ENCODE assay signal across 13 mouse cellular contexts in genomic region chr9:44255136-44255521, GRCm38 (mm10). TPM values are rescaled to one million over a fixed set of nuclear protein-coding genes. Genes with fewer than 3 reads are reported as not detected.
DNase-seq lines count a peak whose midpoint lies in the region; ATAC-seq lines count a peak whose summit lies in the region.
"Had no signal": no experiment of that assay in that cellular context is flagged by ENCODE, and none has a peak within 500 bp of the region (broad histone marks: within the 10 kb centered on the region; RNA-seq: fewer than 3 reads in every experiment).

No protein-coding gene starts in this region.

- H3K27ac ChIP-seq in forebrain, embryonic 14.5 days (ENCODE audit: low read depth, low read length): peak overlapping the region; percentile 85
- H3K27ac ChIP-seq in limb, embryonic 11.5 days (replicated peaks; ENCODE audit: low read depth, low read length): peak overlapping the region; percentile 76; the same call in 1 of the 2 replicates
- peak overlapping the region; percentile 76 for H3K27ac ChIP-seq in neural tube, embryonic 15.5 days (replicated peaks)
- H3K27ac ChIP-seq: heart, embryonic 10.5 days had no signal

- no peaks in the 10 kb centered on the region for H3K9me3 ChIP-seq in megakaryocyte, embryonic 14.5 days
- no peaks in the 10 kb centered on the region for H3K9me3 ChIP-seq in forebrain, embryonic 14.5 days (replicated peaks; ENCODE audit: control insufficient read depth, low read length)
- H3K9me3 ChIP-seq in limb, embryonic 11.5 days (ENCODE audit: control insufficient read depth, low read length): no peaks in the 10 kb centered on the region
- no peaks in the 10 kb centered on the region for H3K9me3 ChIP-seq in neural tube, embryonic 15.5 days (replicated peaks)
- H3K9me3 ChIP-seq: heart, embryonic 10.5 days had no signal

- H3K4me1 ChIP-seq in megakaryocyte, embryonic 14.5 days: peaks cover 68% of the 10 kb centered on the region
- H3K4me1 ChIP-seq in forebrain, embryonic 14.5 days (ENCODE audit: control insufficient read depth, insufficient read depth, low read length): peaks cover 27% of the 10 kb centered on the region
- peaks cover 15% of the 10 kb centered on the region for H3K4me1 ChIP-seq in limb, embryonic 11.5 days (ENCODE audit: control insufficient read depth, insufficient read depth, low read length)
- peaks cover 34% of the 10 kb centered on the region for H3K4me1 ChIP-seq in neural tube, embryonic 15.5 days

- H3K9ac ChIP-seq in forebrain, embryonic 14.5 days (ENCODE audit: low read length): no peak overlapping the region
- no peak overlapping the region for H3K9ac ChIP-seq in limb, embryonic 11.5 days (ENCODE audit: low read length)
- H3K9ac ChIP-seq in neural tube, embryonic 15.5 days (replicated peaks): no peak overlapping the region

- H3K4me3 ChIP-seq in megakaryocyte, embryonic 14.5 days (replicated peaks): peak overlapping the region; percentile 71
- H3K4me3 ChIP-seq in forebrain, embryonic 14.5 days (ENCODE audit: low read depth, low read length): no peak overlapping the region
- no peak overlapping the region for H3K4me3 ChIP-seq in limb, embryonic 11.5 days (ENCODE audit: low read depth, low read length)
- H3K4me3 ChIP-seq in neural tube, embryonic 15.5 days (replicated peaks): no peak overlapping the region
- H3K4me3 ChIP-seq: heart, embryonic 10.5 days had no signal

- H3K27me3 ChIP-seq in megakaryocyte, embryonic 14.5 days (replicated peaks): peaks cover 36% of the 10 kb centered on the region
- no peaks in the 10 kb centered on the region for H3K27me3 ChIP-seq in forebrain, embryonic 14.5 days (replicated peaks; ENCODE audit: control insufficient read depth, insufficient read depth, low read length)
- H3K27me3 ChIP-seq in limb, embryonic 11.5 days (ENCODE audit: control insufficient read depth, insufficient read depth, low read length): no peaks in the 10 kb centered on the region
- H3K27me3 ChIP-seq in neural tube, embryonic 15.5 days (replicated peaks): no peaks in the 10 kb centered on the region
- H3K27me3 ChIP-seq: CH12.LX had no signal

- no peak for ATAC-seq in megakaryocyte, adult 5-6 weeks (ENCODE audit: poor library complexity, severe bottlenecking)
- ATAC-seq in forebrain, embryonic 14.5 days: peak; percentile 67
- no peak for ATAC-seq in limb, embryonic 11.5 days (ENCODE audit: insufficient number of reproducible peaks, low FRiP score, low TSS enrichment, low read depth)
- ATAC-seq in neural tube, embryonic 15.5 days (ENCODE audit: low FRiP score): peak; percentile 29; the same call in 1 of the 2 replicates
- no peak for ATAC-seq in granulocyte monocyte progenitor cell, adult 5-6 weeks (replicated peaks; ENCODE audit: poor library complexity, severe bottlenecking)

- H3K36me3 ChIP-seq in megakaryocyte, embryonic 14.5 days (replicated peaks; ENCODE audit: low read length): peaks cover 44% of the 10 kb centered on the region
- H3K36me3 ChIP-seq in forebrain, embryonic 14.5 days (ENCODE audit: control insufficient read depth, insufficient read depth, low read length): no peaks in the 10 kb centered on the region
- no peaks in the 10 kb centered on the region for H3K36me3 ChIP-seq in limb, embryonic 11.5 days (ENCODE audit: control insufficient read depth, insufficient read depth, low read length)
- H3K36me3 ChIP-seq in neural tube, embryonic 15.5 days: no peaks in the 10 kb centered on the region
- H3K36me3 ChIP-seq: heart, embryonic 10.5 days had no signal

- DNase-seq in forebrain, embryonic 14.5 days (ENCODE audit: low spot score): peak; percentile 66
- DNase-seq in limb, embryonic 11.5 days (ENCODE audit: low spot score): no peak
- DNase-seq in kidney, postnatal 14 days: no peak
- DNase-seq in frontal cortex, postnatal 36 days (ENCODE audit: low spot score in 2 of 2): no peak
- DNase-seq: cerebellum, adult 18-20 months had no signal

- 0 out of 2 replicates have a peak overlapping the region, but pooled peaks have one; percentile 14 for H3K4me2 ChIP-seq in forebrain, embryonic 14.5 days (ENCODE audit: low read length)
- H3K4me2 ChIP-seq in limb, embryonic 11.5 days (ENCODE audit: low read depth, severe bottlenecking): no peak overlapping the region
- H3K4me2 ChIP-seq in neural tube, embryonic 15.5 days: no peak overlapping the region

- WGBS in forebrain, embryonic 14.5 days: 20% methylated on average over 6 of the region's 6 CpGs
- 56% methylated on average over 6 of the region's 6 CpGs for WGBS in limb, embryonic 11.5 days
- WGBS in neural tube, embryonic 15.5 days: 48% methylated on average over 6 of the region's 6 CpGs

RNA-seq across cellular contexts. Expression of gene Pdzd3, which starts 3.9 kb away (rescaled TPM):
- 0.35 TPM in 1 of 2 replicates, not detected in the other for polyA plus RNA-seq in megakaryocyte, embryonic 14.5 days (2012; ENCODE audit: insufficient read depth, low replicate concordance)
- 0.07 and 0.34 TPM in 2 replicates for total RNA-seq in megakaryocyte, adult 5-6 weeks (2015)
- not detected in 2 replicates for total RNA-seq in megakaryocyte, adult 5-6 weeks (2017)
- 0.32 and 0.52 TPM in 2 replicates for polyA plus RNA-seq in forebrain, embryonic 14.5 days (2014; fragmentation: Nextera tagmentation; extraction: Ambion mirVana)
- polyA plus RNA-seq in limb, embryonic 11.5 days (2014; fragmentation: Nextera tagmentation; extraction: Ambion mirVana): 0.08 TPM in 1 of 2 replicates, not detected in the other
- polyA plus RNA-seq in neural tube, embryonic 15.5 days (2015; fragmentation: Nextera tagmentation; extraction: Ambion mirVana): 0.61 and 0.65 TPM in 2 replicates
- total RNA-seq in granulocyte monocyte progenitor cell, adult 5-6 weeks (2014; fragmentation: Nextera tagmentation): not detected in 2 replicates
- 0.22 TPM in 1 of 2 replicates, not detected in the other for total RNA-seq in granulocyte monocyte progenitor cell, adult 5-6 weeks (2017)
- total RNA-seq: adrenal gland, postnatal 36 days had no signal
- polyA plus RNA-seq: heart, embryonic 10.5 days had no signal

RNA-seq across cellular contexts. Expression of gene Nlrx1, which starts 13.3 kb away (rescaled TPM):
- polyA plus RNA-seq in megakaryocyte, embryonic 14.5 days (2012; ENCODE audit: insufficient read depth, low replicate concordance): 5.5 and 12.5 TPM in 2 replicates
- total RNA-seq in megakaryocyte, adult 5-6 weeks (2015): 9.5 and 13.1 TPM in 2 replicates
- total RNA-seq in megakaryocyte, adult 5-6 weeks (2017): 12.1 and 12.4 TPM in 2 replicates
- polyA plus RNA-seq in forebrain, embryonic 14.5 days (2014; fragmentation: Nextera tagmentation; extraction: Ambion mirVana): 4.6 and 4.8 TPM in 2 replicates
- polyA plus RNA-seq in limb, embryonic 11.5 days (2014; fragmentation: Nextera tagmentation; extraction: Ambion mirVana): 2.7 and 3.0 TPM in 2 replicates
- polyA plus RNA-seq in neural tube, embryonic 15.5 days (2015; fragmentation: Nextera tagmentation; extraction: Ambion mirVana): 4.5 and 5.3 TPM in 2 replicates
- total RNA-seq in granulocyte monocyte progenitor cell, adult 5-6 weeks (2014; fragmentation: Nextera tagmentation): 4.9 and 11.1 TPM in 2 replicates
- total RNA-seq in granulocyte monocyte progenitor cell, adult 5-6 weeks (2017): 7.3 and 8.4 TPM in 2 replicates

RNA-seq across cellular contexts. Expression of gene Ccdc153, which starts 14.7 kb away (rescaled TPM):
- polyA plus RNA-seq in megakaryocyte, embryonic 14.5 days (2012; ENCODE audit: insufficient read depth, low replicate concordance): not detected in 2 replicates
- not detected in 2 replicates for total RNA-seq in megakaryocyte, adult 5-6 weeks (2015)
- not detected in 2 replicates for total RNA-seq in megakaryocyte, adult 5-6 weeks (2017)
- polyA plus RNA-seq in forebrain, embryonic 14.5 days (2014; fragmentation: Nextera tagmentation; extraction: Ambion mirVana): not detected in 2 replicates
- not detected in 2 replicates for polyA plus RNA-seq in limb, embryonic 11.5 days (2014; fragmentation: Nextera tagmentation; extraction: Ambion mirVana)
- not detected in 2 replicates for polyA plus RNA-seq in neural tube, embryonic 15.5 days (2015; fragmentation: Nextera tagmentation; extraction: Ambion mirVana)
- not detected in 2 replicates for total RNA-seq in granulocyte monocyte progenitor cell, adult 5-6 weeks (2014; fragmentation: Nextera tagmentation)
- total RNA-seq in granulocyte monocyte progenitor cell, adult 5-6 weeks (2017): not detected in 2 replicates
- total RNA-seq: CH12.LX had no signal
- polyA plus RNA-seq: heart, embryonic 10.5 days; intestine, embryonic 14.5 days had no signal

RNA-seq across cellular contexts. Expression of gene Cbl, which starts 21.3 kb away (rescaled TPM):
- 2.4 and 3.9 TPM in 2 replicates for polyA plus RNA-seq in megakaryocyte, embryonic 14.5 days (2012; ENCODE audit: insufficient read depth, low replicate concordance)
- total RNA-seq in megakaryocyte, adult 5-6 weeks (2015): 179 and 180 TPM in 2 replicates
- total RNA-seq in megakaryocyte, adult 5-6 weeks (2017): 45.3 and 70.2 TPM in 2 replicates
- polyA plus RNA-seq in forebrain, embryonic 14.5 days (2014; fragmentation: Nextera tagmentation; extraction: Ambion mirVana): 13.4 and 17.3 TPM in 2 replicates
- polyA plus RNA-seq in limb, embryonic 11.5 days (2014; fragmentation: Nextera tagmentation; extraction: Ambion mirVana): 19.2 and 21.7 TPM in 2 replicates
- 18.2 and 20.2 TPM in 2 replicates for polyA plus RNA-seq in neural tube, embryonic 15.5 days (2015; fragmentation: Nextera tagmentation; extraction: Ambion mirVana)
- 89.7 and 108 TPM in 2 replicates for total RNA-seq in granulocyte monocyte progenitor cell, adult 5-6 weeks (2014; fragmentation: Nextera tagmentation)
- total RNA-seq in granulocyte monocyte progenitor cell, adult 5-6 weeks (2017): 40.3 and 42.9 TPM in 2 replicates

RNA-seq across cellular contexts. Expression of gene Abcg4, which starts 33.3 kb away (rescaled TPM):
- polyA plus RNA-seq in megakaryocyte, embryonic 14.5 days (2012; ENCODE audit: insufficient read depth, low replicate concordance): 0.19 TPM in 1 of 2 replicates, not detected in the other
- total RNA-seq in megakaryocyte, adult 5-6 weeks (2015): 1.3 and 3.9 TPM in 2 replicates
- total RNA-seq in megakaryocyte, adult 5-6 weeks (2017): 1.1 and 1.7 TPM in 2 replicates
- polyA plus RNA-seq in forebrain, embryonic 14.5 days (2014; fragmentation: Nextera tagmentation; extraction: Ambion mirVana): 7.1 and 8.1 TPM in 2 replicates
- 3.4 and 3.7 TPM in 2 replicates for polyA plus RNA-seq in limb, embryonic 11.5 days (2014; fragmentation: Nextera tagmentation; extraction: Ambion mirVana)
- polyA plus RNA-seq in neural tube, embryonic 15.5 days (2015; fragmentation: Nextera tagmentation; extraction: Ambion mirVana): 26.8 and 30.3 TPM in 2 replicates
- 0.21 TPM in 1 of 2 replicates, not detected in the other for total RNA-seq in granulocyte monocyte progenitor cell, adult 5-6 weeks (2014; fragmentation: Nextera tagmentation)
- total RNA-seq in granulocyte monocyte progenitor cell, adult 5-6 weeks (2017): not detected in 2 replicates

Comparison
In these comparisons a context has a peak if more than half of its experiments do, and no peak if none do; other contexts are left out.
1. ATAC-seq: peak in forebrain, embryonic 14.5 days (single experiment) and neural tube, embryonic 15.5 days (single experiment); none in megakaryocyte, adult 5-6 weeks (single experiment), limb, embryonic 11.5 days (single experiment) and granulocyte monocyte progenitor cell, adult 5-6 weeks (single experiment).
2. Peak in every context shown above with its lines, with median percentiles within 50 percentile points of each other: H3K27ac ChIP-seq.